In the genomic region with DNA sequence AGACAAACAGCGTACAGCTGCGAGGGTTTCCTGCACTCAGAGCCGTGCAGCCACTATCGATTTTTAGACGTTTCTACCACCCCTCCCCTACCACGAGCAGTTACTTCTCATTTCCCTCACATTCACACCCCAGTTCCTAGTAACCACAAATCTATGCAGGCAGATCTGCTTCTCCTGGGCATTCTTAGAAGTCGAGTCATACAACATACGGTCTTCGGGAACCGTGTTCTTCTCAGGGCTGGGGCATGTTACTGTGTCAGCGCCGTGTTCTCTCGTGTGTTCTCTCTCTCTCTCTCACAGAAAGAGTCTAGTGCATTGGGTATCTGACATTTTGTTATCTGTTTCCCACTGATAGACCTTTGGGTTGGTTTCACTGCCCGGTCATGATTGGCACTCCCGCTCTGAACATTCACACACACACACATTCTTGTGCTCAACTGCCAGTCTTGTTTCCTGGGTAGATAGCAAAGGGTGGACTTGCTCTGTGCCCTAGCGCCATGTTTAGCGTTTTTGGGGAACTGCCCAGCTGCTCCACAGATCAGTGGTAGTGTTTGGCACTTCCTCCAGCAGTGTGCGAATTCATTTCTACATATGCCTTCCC, we compare ENCODE assay signal across 10 mouse cellular contexts. TPM values are rescaled to one million over a fixed set of nuclear protein-coding genes. Genes with fewer than 3 reads are reported as not detected.
DNase-seq lines count a peak whose midpoint lies in the region; ATAC-seq and TF ChIP-seq lines count a peak whose summit lies in the region.
"Had no signal": no experiment of that assay in that cellular context is flagged by ENCODE, and none has a peak within 500 bp of the region (broad histone marks: within the 10 kb centered on the region; RNA-seq: fewer than 3 reads in every experiment).

No protein-coding gene starts in this region.

- ATAC-seq in heart, embryonic 13.5 days (ENCODE audit: extremely low read depth, insufficient number of reproducible peaks, low FRiP score, low TSS enrichment), result no peak
- ATAC-seq in liver, postnatal 0 days, result peak; percentile 26
- ATAC-seq in frontal cortex, adult (ENCODE audit: low TSS enrichment), result no peak

- H3K27me3 ChIP-seq in heart, embryonic 13.5 days (replicated peaks), result no peaks in the 10 kb centered on the region
- H3K27me3 ChIP-seq in liver, postnatal 0 days (ENCODE audit: insufficient read depth, low read length), result no peaks in the 10 kb centered on the region

- H3K27ac ChIP-seq in heart, embryonic 13.5 days (replicated peaks), result peak overlapping the region; percentile 55
- peak overlapping the region; percentile 94 for H3K27ac ChIP-seq in bone marrow macrophage, adult 2 months (ENCODE audit: insufficient read depth, low read depth, low read length)
- H3K27ac ChIP-seq in liver, postnatal 0 days (ENCODE audit: low read depth), result peak overlapping the region; percentile 37

- no peak overlapping the region for H3K4me3 ChIP-seq in heart, embryonic 13.5 days
- H3K4me3 ChIP-seq in bone marrow macrophage, adult 2 months (ENCODE audit: insufficient read depth, low read length), result peak overlapping the region; percentile 43
- no peak overlapping the region for H3K4me3 ChIP-seq in liver, postnatal 0 days (ENCODE audit: low read depth, low read length)
- H3K4me3 ChIP-seq: erythroblast, embryonic 14.5 days had no signal

- peaks cover 34% of the 10 kb centered on the region for H3K36me3 ChIP-seq in heart, embryonic 13.5 days
- no peaks in the 10 kb centered on the region for H3K36me3 ChIP-seq in liver, postnatal 0 days (replicated peaks; ENCODE audit: insufficient read depth, low read length)

- peak overlapping the region; percentile 9; the same call in 1 of the 2 replicates for H3K4me2 ChIP-seq in heart, embryonic 13.5 days
- peak overlapping the region; percentile 34 for H3K4me2 ChIP-seq in liver, postnatal 0 days (ENCODE audit: low read depth, low read length)

- no peak for TF ChIP-seq CTCF in bone marrow macrophage, adult 2 months (IDR thresholded peaks at IDR 0.05; ENCODE audit: low read depth, low read length)
- no peak for TF ChIP-seq CTCF in liver, postnatal 0 days (IDR thresholded peaks at IDR 0.05; ENCODE audit: low read depth)

- DNase-seq in heart, adult 8-10 months (ENCODE audit: low spot score), result no peak
- peak; percentile 60 for DNase-seq in A20 (ENCODE audit: low read depth, low spot score)
- no peak for DNase-seq in liver, postnatal 0 days
- no peak for DNase-seq in layer of hippocampus, adult 18-20 months (ENCODE audit: low spot score in 2 of 2)
- DNase-seq in left cerebral cortex, adult 9 months (ENCODE audit: low spot score in 2 of 2), result no peak
- DNase-seq: kidney, postnatal 25 days had no signal

- WGBS in heart, embryonic 13.5 days, result 52% methylated on average over 18 of the region's 18 CpGs
- 15% methylated on average over 18 of the region's 18 CpGs for WGBS in liver, postnatal 0 days (ENCODE audit: insufficient replicate concordance)

- peaks cover 97% of the 10 kb centered on the region for H3K4me1 ChIP-seq in heart, embryonic 13.5 days
- H3K4me1 ChIP-seq in bone marrow macrophage, adult 2 months (ENCODE audit: control insufficient read depth, insufficient read depth, low read length), result peaks cover 82% of the 10 kb centered on the region
- H3K4me1 ChIP-seq in liver, postnatal 0 days (ENCODE audit: insufficient read depth), result peaks cover 83% of the 10 kb centered on the region

- no peak overlapping the region for H3K9ac ChIP-seq in heart, embryonic 13.5 days
- H3K9ac ChIP-seq in liver, postnatal 0 days (replicated peaks), result no peak overlapping the region; the same call in 1 of the 2 replicates

- no peaks in the 10 kb centered on the region for H3K9me3 ChIP-seq in heart, embryonic 13.5 days
- no peaks in the 10 kb centered on the region for H3K9me3 ChIP-seq in liver, postnatal 0 days (ENCODE audit: low read length)

- TF ChIP-seq EP300 in liver, postnatal 0 days (IDR thresholded peaks at IDR 0.05; ENCODE audit: low read depth), result 0 out of 2 replicates have a peak, but pooled peaks have one; percentile 24

- TF ChIP-seq POLR2A in bone marrow macrophage, adult 2 months (IDR thresholded peaks at IDR 0.05; ENCODE audit: borderline replicate concordance, low read depth, low read length), result no peak

RNA-seq across cellular contexts. Expression of gene Rara, which starts 20.5 kb away (rescaled TPM):
- polyA plus RNA-seq in heart, embryonic 13.5 days (2015; fragmentation: Nextera tagmentation; extraction: Ambion mirVana), result 27.9 and 28.3 TPM in 2 replicates
- total RNA-seq in heart, adult 8-10 months (2022), result 10 to 100 TPM; 10.8 to 13.5 (median 11.9) TPM
- polyA plus RNA-seq in bone marrow macrophage, adult 2 months (2012; ENCODE audit: insufficient read depth, insufficient read length, missing spikeins), result 24.0 and 25.9 TPM in 2 replicates
- polyA plus RNA-seq in liver, postnatal 0 days (2015; fragmentation: Nextera tagmentation; extraction: Ambion mirVana), result 5.4 and 5.6 TPM in 2 replicates
- total RNA-seq in layer of hippocampus, adult 18-20 months (2021), result 10 to 100 TPM; 18.3 to 26.6 TPM

RNA-seq across cellular contexts. Expression of gene Gjd3, which starts 34.7 kb away (rescaled TPM):
- 1.3 and 3.3 TPM in 2 replicates for polyA plus RNA-seq in heart, embryonic 13.5 days (2015; fragmentation: Nextera tagmentation; extraction: Ambion mirVana)
- under 1 TPM in 1 of 4 experiments, not detected in 3; 0.44 TPM for total RNA-seq in heart, adult 8-10 months (2022)
- not detected in 2 replicates for polyA plus RNA-seq in bone marrow macrophage, adult 2 months (2012; ENCODE audit: insufficient read depth, insufficient read length, missing spikeins)
- not detected in 2 replicates for polyA plus RNA-seq in liver, postnatal 0 days (2015; fragmentation: Nextera tagmentation; extraction: Ambion mirVana)
- total RNA-seq in layer of hippocampus, adult 18-20 months (2021), result 1 to 10 TPM in 1 of 2 experiments, under 1 TPM in 1; 0.52 to 1.2 TPM
- polyA plus RNA-seq: erythroblast, embryonic 14.5 days had no signal

RNA-seq across cellular contexts. Expression of gene Cdc6, which starts 40.5 kb away (rescaled TPM):
- polyA plus RNA-seq in heart, embryonic 13.5 days (2015; fragmentation: Nextera tagmentation; extraction: Ambion mirVana), result 21.1 and 22.9 TPM in 2 replicates
- total RNA-seq in heart, adult 8-10 months (2022), result under 1 TPM; 0.16 to 0.49 (median 0.25) TPM
- polyA plus RNA-seq in bone marrow macrophage, adult 2 months (2012; ENCODE audit: insufficient read depth, insufficient read length, missing spikeins), result 4.8 and 6.9 TPM in 2 replicates
- 19.1 and 22.3 TPM in 2 replicates for polyA plus RNA-seq in liver, postnatal 0 days (2015; fragmentation: Nextera tagmentation; extraction: Ambion mirVana)
- total RNA-seq in layer of hippocampus, adult 18-20 months (2021), result under 1 TPM; 0.36 to 0.79 TPM

Comparison
In these comparisons a context has a peak if more than half of its experiments do, and no peak if none do; other contexts are left out.
1. H3K27ac ChIP-seq: peak in every context shown above with its lines; median percentile 94 in bone marrow macrophage, adult 2 months; 55 in heart, embryonic 13.5 days; 37 in liver, postnatal 0 days.